ENCODE assay signal across 7 mouse cellular contexts in the genomic region with DNA sequence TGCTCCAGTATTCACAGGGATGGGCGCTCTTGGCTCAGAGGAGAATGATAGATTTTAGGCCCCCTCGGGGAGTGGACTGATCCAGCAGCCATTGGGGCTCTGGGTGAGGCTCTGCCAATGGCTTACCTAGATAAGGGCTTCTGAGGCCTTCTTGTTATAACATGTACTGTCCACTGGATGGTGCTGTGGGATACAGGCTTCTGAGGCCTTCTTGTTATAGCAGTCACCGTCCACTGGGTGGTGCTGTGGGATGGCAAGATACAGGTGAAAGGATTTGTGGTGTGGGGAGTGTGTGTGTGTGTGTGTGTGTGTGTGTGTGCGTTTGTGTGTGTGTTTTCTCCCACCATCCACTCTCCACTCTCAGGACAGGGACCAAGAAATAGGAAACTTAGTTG.
DNase-seq lines count a peak whose midpoint lies in the region; ATAC-seq lines count a peak whose summit lies in the region.

No protein-coding gene starts in this region.

- no peak overlapping the region for H3K9ac ChIP-seq in midbrain, embryonic 11.5 days (ENCODE audit: low read length)

- intact Hi-C loops in left cerebral cortex, postnatal 25 days (cut with DNase I), result loop anchor here (1.0 to 2.0 kb wide), 4 partner anchors 88 to 148 kb away; a partner anchor contains a TSS

- no peaks in the 10 kb centered on the region for H3K36me3 ChIP-seq in midbrain, embryonic 11.5 days (ENCODE audit: control insufficient read depth, insufficient read depth, low read length)

- no peaks in the 10 kb centered on the region for H3K27me3 ChIP-seq in midbrain, embryonic 11.5 days (ENCODE audit: control insufficient read depth, insufficient read depth, low read length)

- no peak overlapping the region for H3K4me3 ChIP-seq in midbrain, embryonic 11.5 days (ENCODE audit: low read depth, low read length)

- no peak overlapping the region for H3K27ac ChIP-seq in midbrain, embryonic 11.5 days (ENCODE audit: low read depth, low read length)

- no peaks in the 10 kb centered on the region for H3K9me3 ChIP-seq in midbrain, embryonic 11.5 days (ENCODE audit: control insufficient read depth, low read length)

- peak; percentile 94 for DNase-seq in cerebellum, postnatal 14 days
- DNase-seq in gastrocnemius, adult 18-20 months (ENCODE audit: low spot score), result peak; percentile 88
- DNase-seq in induced T-regulatory cell, adult 2 months (ENCODE audit: low read depth), result peak; percentile 97
- DNase-seq in left cerebral cortex, postnatal 25 days (ENCODE audit: low spot score in 2 of 2), result peak; percentile 88 to 94
- peak; percentile 99 for DNase-seq in midbrain, embryonic 11.5 days (ENCODE audit: low spot score, missing footprints)
- DNase-seq in right cerebral cortex, postnatal 4 days, result peak; percentile 86

- ATAC-seq in activated CD4-positive, CD25-positive, alpha-beta regulatory T cell, adult 4 months, result peak; percentile 76
- peak; percentile 58 for ATAC-seq in midbrain, embryonic 11.5 days (ENCODE audit: low FRiP score)

- H3K4me2 ChIP-seq in midbrain, embryonic 11.5 days, result no peak overlapping the region

- H3K4me1 ChIP-seq in midbrain, embryonic 11.5 days (ENCODE audit: control insufficient read depth, insufficient read depth, low read length), result peaks cover 19% of the 10 kb centered on the region

- 4% methylated on average over 4 of the region's 4 CpGs for WGBS in midbrain, embryonic 11.5 days
